Mouse (Mus musculus) MEL (cell line): ENCODE measurements around the gene Dennd1a. TPM values are rescaled to one million over a fixed set of nuclear protein-coding genes. Genes with fewer than 3 reads are reported as not detected.
A peak's percentile ranks its signal among the peaks of the same experiment; 100 is the strongest.
"Not testable (repeated sequence)": the region's sequence is repeated elsewhere in the genome, so short reads cannot be mapped to it uniquely, and the experiment has no call there.

Source experiments
- DNase-seq: peaks from one replicate; pipeline ENCODE4 v3.0.0; 2011; ENCODE audit warnings: low read depth, low spot score
- H3K27ac ChIP-seq: 2 replicates; pipeline ENCODE4 v1.5.1; 2012; ENCODE audit warnings: low read depth, mild to moderate bottlenecking, control low read depth, low read length, moderate library complexity; ENCODE audit not compliant: control insufficient read depth
- H3K27me3 ChIP-seq, 2 experiments: fragments of 150-350 bp in 1 of 2; sonication (generic) in 1 of 2; 2 replicates each; pipeline ENCODE4 v1.6.1; 2012; ENCODE audit warnings: low read length in 2 of 2, mild to moderate bottlenecking in 2 of 2, improper control_type of control experiment in 1 of 2, moderate library complexity in 1 of 2; ENCODE audit not compliant: insufficient read depth in 2 of 2, control insufficient read depth in 1 of 2
- H3K36me3 ChIP-seq, 2 experiments: 2 replicates each; pipeline ENCODE4 v1.6.1; 2012 to 2014; ENCODE audit warnings: low read length in 2 of 2, improper control_type of control experiment in 1 of 2, inconsistent platforms in 1 of 2, mild to moderate bottlenecking in 1 of 2; ENCODE audit not compliant: insufficient read depth in 2 of 2, control insufficient read depth in 1 of 2
- H3K4me1 ChIP-seq, 2 experiments: fragments of 150-350 bp in 1 of 2; sonication (generic) in 1 of 2; 2 replicates each; pipeline ENCODE4 v1.6.1; 2012; ENCODE audit warnings: low read length in 2 of 2, improper control_type of control experiment in 1 of 2, mild to moderate bottlenecking in 1 of 2; ENCODE audit not compliant: insufficient read depth in 2 of 2, control insufficient read depth in 1 of 2
- H3K4me3 ChIP-seq, 2 experiments: fragments of 150-350 bp in 1 of 2; sonication (generic) in 1 of 2; 2 replicates each; pipeline ENCODE4 v1.5.1; 2012; ENCODE audit warnings: low read depth in 2 of 2, low read length in 2 of 2, mild to moderate bottlenecking in 2 of 2, moderate library complexity in 2 of 2, control low read depth in 1 of 2, improper control_type of control experiment in 1 of 2; ENCODE audit not compliant: control insufficient read depth in 1 of 2, insufficient read depth in 1 of 2
- H3K79me2 ChIP-seq: 2 replicates; pipeline ENCODE4 v1.6.1; 2012; ENCODE audit warnings: mild to moderate bottlenecking, low read length, moderate library complexity; ENCODE audit not compliant: control insufficient read depth, poor library complexity, insufficient read depth
- H3K9ac ChIP-seq: 2 replicates; pipeline ENCODE4 v1.6.1; 2012; ENCODE audit warnings: low read depth, mild to moderate bottlenecking, control low read depth, low read length, moderate library complexity; ENCODE audit not compliant: control insufficient read depth, poor library complexity, severe bottlenecking
- H3K9me3 ChIP-seq: fragments of 150-350 bp; sonication (generic); replicated peaks from 2 replicates; pipeline ENCODE4 v1.6.1; 2012; ENCODE audit warnings: mild to moderate bottlenecking, low read length, improper control_type of control experiment, moderate library complexity; ENCODE audit not compliant: insufficient read depth
- CTCF ChIP-seq, 3 experiments: IDR thresholded peaks in 2 of 3; conservative IDR thresholded peaks in 1 of 3; 2 replicates each; pipeline ENCODE4 v1.5.1; 2011 to 2012; ENCODE audit warnings: low read length in 3 of 3, low read depth in 2 of 3, mild to moderate bottlenecking in 2 of 3, improper control_type of control experiment in 1 of 3, inconsistent platforms in 1 of 3, mixed read lengths in 1 of 3, moderate library complexity in 1 of 3; ENCODE audit not compliant: control insufficient read depth in 1 of 3, insufficient read depth in 1 of 3, poor library complexity in 1 of 3, severe bottlenecking in 1 of 3
- EP300 ChIP-seq, 2 experiments: IDR thresholded peaks; 2 replicates each; pipeline ENCODE4 v1.6.1; 2011; ENCODE audit warnings: improper control_type of control experiment in 2 of 2, low read length in 2 of 2, low read depth in 1 of 2, mild to moderate bottlenecking in 1 of 2
- HCFC1 ChIP-seq: IDR thresholded peaks from 2 replicates; pipeline ENCODE4 v1.6.1; 2012; ENCODE audit warnings: low read depth, mild to moderate bottlenecking, inconsistent platforms, low read length, improper control_type of control experiment, moderate library complexity
- JUND ChIP-seq: IDR thresholded peaks from 2 replicates; pipeline ENCODE4 v1.6.1; 2011; ENCODE audit warnings: low read depth, mild to moderate bottlenecking, improper control_type of control experiment, low read length
- MAX ChIP-seq: IDR thresholded peaks from 2 replicates; pipeline ENCODE4 v1.6.1; 2011; ENCODE audit warnings: low read length, improper control_type of control experiment
- MYC ChIP-seq: IDR thresholded peaks from 2 replicates; pipeline ENCODE4 v1.6.1; 2011; ENCODE audit warnings: low read depth, mild to moderate bottlenecking, low read length, improper control_type of control experiment, moderate library complexity
- NRF1 ChIP-seq: IDR thresholded peaks from 2 replicates; pipeline ENCODE4 v1.6.1; 2014; ENCODE audit warnings: low read depth, mild to moderate bottlenecking, inconsistent platforms, low read length, improper control_type of control experiment, moderate library complexity; ENCODE audit not compliant: poor library complexity, insufficient read depth, severe bottlenecking
- POLR2A ChIP-seq, 2 experiments: IDR thresholded peaks; 2 replicates each; pipeline ENCODE4 v1.6.1; 2011 to 2012; ENCODE audit warnings: low read length in 2 of 2, mild to moderate bottlenecking in 2 of 2, control low read depth in 1 of 2, improper control_type of control experiment in 1 of 2, low read depth in 1 of 2, moderate library complexity in 1 of 2; ENCODE audit not compliant: control insufficient read depth in 1 of 2, insufficient read depth in 1 of 2, poor library complexity in 1 of 2
- RAD21 ChIP-seq: IDR thresholded peaks from 2 replicates; pipeline ENCODE4 v1.6.1; 2011; ENCODE audit warnings: mild to moderate bottlenecking, low read depth, low read length, improper control_type of control experiment
- TBP ChIP-seq: IDR thresholded peaks from 2 replicates; pipeline ENCODE4 v1.8.0; 2011; ENCODE audit warnings: low read depth, low read length, improper control_type of control experiment
- TCF12 ChIP-seq: IDR thresholded peaks from 2 replicates; pipeline ENCODE4 v1.6.1; 2014; ENCODE audit warnings: low read depth, mild to moderate bottlenecking, inconsistent platforms, low read length, improper control_type of control experiment, moderate library complexity
- UBTF ChIP-seq: IDR thresholded peaks from 2 replicates; pipeline ENCODE4 v1.6.1; 2012; ENCODE audit warnings: low read depth, mild to moderate bottlenecking, inconsistent platforms, low read length, improper control_type of control experiment, moderate library complexity, borderline replicate concordance; ENCODE audit not compliant: insufficient read depth
- USF1 ChIP-seq: IDR thresholded peaks from 2 replicates; pipeline ENCODE4 v1.6.1; 2014; ENCODE audit warnings: low read depth, mild to moderate bottlenecking, inconsistent platforms, low read length, improper control_type of control experiment, moderate library complexity
- ZNF384 ChIP-seq: IDR thresholded peaks from 2 replicates; pipeline ENCODE4 v1.6.1; 2012; ENCODE audit warnings: low read depth, mild to moderate bottlenecking, inconsistent platforms, low read length, improper control_type of control experiment
- polyA plus RNA-seq, 2 experiments: library from polyadenylated mRNA; stranded (reverse) in 1 of 2; unstranded in 1 of 2; fragments of >175 nt in 1 of 2; fragments of >200 nt in 1 of 2; gene quantifications; 2 replicates each; pipeline versions ENCODE4 v1.2.1 to v1.2.4; 2012; ENCODE audit warnings: low replicate concordance in 2 of 2, low read depth in 1 of 2; ENCODE audit not compliant: insufficient read length in 2 of 2, insufficient read depth in 1 of 2, missing spikeins in 1 of 2
- total RNA-seq: library from RNA; depleted of rRNA; stranded (reverse); fragments of 300-350 nt; gene quantifications from 2 replicates; pipeline ENCODE4 v1.2.3, GENCODE M21; 2012

Gene Dennd1a
- total and polyA plus RNA-seq, 3 experiments = 5.0 to 21.8 TPM; not detected in 1

DNA sequence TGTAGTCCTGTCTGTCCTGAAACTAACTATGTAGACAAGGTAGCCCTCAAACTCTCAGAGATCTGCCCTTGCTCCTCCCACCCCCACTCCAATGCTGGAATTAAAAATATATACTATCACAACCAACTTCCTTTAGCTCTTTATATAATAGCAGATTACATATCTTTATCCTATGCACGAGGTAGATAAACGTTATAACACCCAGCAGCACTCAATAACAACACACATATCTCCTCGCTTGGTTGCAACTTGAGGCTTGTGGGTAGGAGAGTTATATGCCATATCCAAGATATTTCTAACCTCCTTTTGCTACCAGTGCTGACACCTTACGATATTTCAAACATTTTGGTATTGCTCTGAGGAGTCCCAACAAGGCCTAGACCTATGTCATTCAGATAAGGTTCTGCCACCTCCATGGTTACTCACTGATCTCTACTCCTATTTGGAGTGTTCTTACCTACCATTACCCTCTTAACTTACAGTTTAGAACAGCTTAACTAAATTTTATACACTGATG, 346.3 kb downstream of the Dennd1a start (continued):
- TF ChIP-seq UBTF (no peak), USF1 (no peak), MYC (no peak), TCF12 (peak; percentile 89), HCFC1 (no peak), POLR2A (IDR thresholded peaks at IDR 0.05; ENCODE audit: control insufficient read depth in 1 of 2, insufficient read depth in 1 of 2, low read depth in 1 of 2, low read length in 2 of 2, poor library complexity in 1 of 2) (no peak), MAX (peak; percentile 47; the same call in 1 of the 2 replicates), RAD21 (no peak), TBP (no peak)

DNA sequence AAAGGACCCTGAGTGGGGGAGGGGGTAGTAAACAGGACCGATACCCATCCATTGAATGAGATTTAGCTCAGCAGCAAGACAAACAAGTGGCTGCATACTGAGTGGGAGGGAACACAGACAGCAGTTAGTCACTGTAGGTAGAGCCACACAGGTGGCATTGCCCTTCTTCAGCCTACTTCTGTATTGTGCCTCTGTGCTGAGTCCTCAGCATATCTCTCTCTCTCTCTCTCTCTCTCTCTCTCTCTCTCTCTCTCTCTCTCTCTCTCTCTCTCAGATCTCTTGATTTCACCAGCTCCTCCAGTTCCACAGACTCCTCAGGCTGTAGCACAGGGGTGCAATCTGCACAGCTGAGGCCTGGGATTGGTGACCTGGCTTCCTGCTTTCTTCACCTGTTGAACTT, 347.2 kb downstream of the Dennd1a start:
- H3K4me3 ChIP-seq = no peak overlapping the region
- peaks cover 0 to 19% of the 10 kb centered on the region in 2 experiments; a peak in 2 of 4 replicates for H3K36me3 ChIP-seq
- TF ChIP-seq JUND (peak; percentile 91; the same call in 1 of the 2 replicates), EP300 (IDR thresholded peaks at IDR 0.05; ENCODE audit: low read depth in 1 of 2, low read length in 2 of 2) (no peak)
- no peaks in the 10 kb centered on the region for H3K27me3 ChIP-seq
- no peak overlapping the region for H3K27ac ChIP-seq
- peaks cover 11 to 18% of the 10 kb centered on the region in 2 experiments for H3K4me1 ChIP-seq
- no peak overlapping the region for H3K9ac ChIP-seq
- no peak for DNase-seq
- H3K79me2 ChIP-seq = no peaks in the 10 kb centered on the region
- no peaks in the 10 kb centered on the region for H3K9me3 ChIP-seq

DNA sequence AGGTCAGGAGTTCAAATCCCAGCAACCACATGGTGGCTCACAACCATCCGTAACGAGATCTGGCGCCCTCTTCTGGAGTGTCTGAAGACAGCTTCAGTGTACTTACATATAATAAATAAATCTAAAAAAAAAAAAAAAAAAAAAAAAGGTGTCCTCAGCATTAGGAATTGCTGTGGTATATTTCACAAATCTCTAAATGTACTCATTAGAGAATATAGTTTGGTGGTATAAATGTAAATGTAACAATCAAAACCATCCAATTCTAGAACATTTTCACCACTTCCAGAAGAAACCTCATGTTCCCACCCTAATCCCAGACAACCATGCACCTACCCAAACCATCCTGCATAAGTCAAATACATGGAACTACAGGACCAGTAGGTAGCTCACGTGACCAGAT, 350.3 kb downstream of the Dennd1a start:
- TF ChIP-seq ZNF384 = peak; percentile 67
- peak in 1 of 3 experiments; percentile 8; a peak in 2 of 6 replicates for TF ChIP-seq CTCF (IDR thresholded peaks at IDR 0.05 in 2 of 3, conservative IDR thresholded peaks at IDR 0.05 in 1 of 3; ENCODE audit: control insufficient read depth in 1 of 3, insufficient read depth in 1 of 3, low read depth in 2 of 3, low read length in 3 of 3, poor library complexity in 1 of 3, severe bottlenecking in 1 of 3)

DNA sequence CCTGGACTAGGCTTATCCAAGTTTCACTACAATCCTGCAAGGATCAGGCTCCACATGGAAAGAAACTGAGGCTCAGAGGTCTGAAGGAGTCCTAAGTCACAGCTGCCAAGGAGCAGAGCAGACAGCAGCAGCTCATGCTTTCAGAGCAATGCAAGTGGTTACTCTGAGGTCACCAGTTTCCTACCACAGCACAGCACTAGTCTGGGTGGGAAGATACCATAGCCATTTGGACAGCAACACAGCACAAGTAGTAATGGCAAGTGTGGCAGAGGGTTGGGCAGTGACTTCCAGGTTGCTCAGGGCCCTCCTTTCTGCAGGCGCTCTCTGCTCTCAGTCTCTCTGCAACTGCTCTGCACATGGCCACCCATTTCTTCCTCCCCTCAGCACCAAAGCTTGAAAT, 354.9 kb downstream of the Dennd1a start:
- no peak overlapping the region for H3K9ac ChIP-seq
- H3K4me3 ChIP-seq = no peak overlapping the region
- DNase-seq = no peak
- H3K36me3 ChIP-seq = no peaks in the 10 kb centered on the region; a peak in 1 of 4 replicates
- no peaks in the 10 kb centered on the region for H3K27me3 ChIP-seq
- no peaks in the 10 kb centered on the region for H3K4me1 ChIP-seq
- no peaks in the 10 kb centered on the region for H3K79me2 ChIP-seq
- TF ChIP-seq NRF1 = no peak
- no peak overlapping the region for H3K27ac ChIP-seq
- H3K9me3 ChIP-seq = no peaks in the 10 kb centered on the region

More for the DNA sequence above, 350.3 kb downstream of the Dennd1a start:
- H3K79me2 ChIP-seq, H3K4me3 ChIP-seq, H3K9ac ChIP-seq, H3K9me3 ChIP-seq, DNase-seq, H3K27ac ChIP-seq, H3K27me3 ChIP-seq: not testable (repeated sequence)
- H3K36me3 ChIP-seq = peaks cover 0 to 15% of the 10 kb centered on the region in 2 experiments; a peak in 2 of 4 replicates
- peaks cover 6 to 16% of the 10 kb centered on the region in 2 experiments for H3K4me1 ChIP-seq
